Mouse (Mus musculus) thymus, postnatal 4 days (tissue): ENCODE measurements around the gene Mylk.

Experiments
- DNase-seq: peaks from one replicate; pipeline ENCODE4 v3.0.0; 2021

Mylk gene

GRCm38 (mm10) chr16:35034971-35035370, 290.0 kb downstream of the Mylk start:
- no peak for DNase-seq

DNA sequence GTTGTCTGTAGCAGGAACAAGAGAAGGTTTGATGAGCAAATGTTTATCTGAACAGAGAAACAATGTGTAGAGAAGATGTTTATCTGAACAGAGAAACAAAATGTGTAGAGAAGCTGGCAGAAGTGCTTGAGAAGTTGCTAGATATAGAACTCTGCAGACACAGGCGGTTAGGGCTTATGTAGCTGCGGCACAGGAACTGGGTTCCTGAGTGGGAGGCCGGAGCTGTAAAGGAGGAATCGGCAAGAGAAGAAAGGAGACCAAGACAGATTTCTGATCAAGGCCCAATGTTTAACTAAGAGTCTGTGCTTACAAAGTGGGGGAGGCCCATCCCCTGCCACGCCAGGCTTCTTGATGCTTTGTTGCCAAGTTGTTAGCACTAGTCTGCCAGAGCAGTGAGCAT, 291.7 kb downstream of the Mylk start:
- no peak for DNase-seq

- DNase-seq, result no peak
These were observed 293.5 kb downstream of the Mylk start for GRCm38 (mm10) chr16:35038343-35039057.

DNA sequence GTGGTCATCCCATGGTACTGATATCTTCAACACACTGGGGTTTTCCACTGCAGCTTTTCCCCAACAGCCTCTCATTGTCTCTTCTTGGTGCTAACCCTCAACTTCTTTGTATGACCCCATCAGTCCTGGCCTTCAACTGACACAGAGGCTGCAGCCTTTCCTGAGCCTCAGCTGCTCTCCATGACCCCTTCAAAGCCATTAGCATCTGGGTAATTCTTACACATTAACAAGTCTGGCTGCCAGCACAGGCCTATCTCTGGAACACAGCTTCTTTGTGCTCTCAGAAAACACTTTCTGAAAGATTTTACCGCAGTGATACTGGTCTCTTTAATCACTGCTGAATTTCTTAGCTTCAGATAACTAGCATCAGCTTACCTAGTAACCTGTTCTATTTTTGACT, 295.1 kb downstream of the Mylk start:
- no peak for DNase-seq

DNA sequence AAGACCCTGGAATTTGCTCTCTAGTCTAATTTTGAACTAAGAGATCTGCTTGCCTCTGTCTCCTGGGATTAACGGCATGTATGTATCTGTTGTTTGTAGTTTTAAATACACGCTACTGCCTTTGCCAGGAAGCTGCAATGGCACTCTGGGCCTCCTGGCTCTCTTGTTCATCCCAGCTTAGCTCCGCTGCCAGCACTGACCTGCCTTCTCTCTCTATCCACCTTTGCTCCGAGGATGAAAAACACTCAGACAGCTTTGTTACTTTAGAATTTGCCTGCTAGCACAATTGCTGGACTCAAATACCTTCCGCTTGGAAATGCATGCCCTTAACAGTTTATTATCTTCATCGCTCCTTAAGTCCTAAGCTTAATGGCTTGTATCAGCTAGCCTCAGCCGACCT, 296.0 kb downstream of the Mylk start:
- DNase-seq, result no peak

GRCm38 (mm10) chr16:35046081-35046775, 301.2 kb downstream of the Mylk start:
- no peak for DNase-seq

DNA sequence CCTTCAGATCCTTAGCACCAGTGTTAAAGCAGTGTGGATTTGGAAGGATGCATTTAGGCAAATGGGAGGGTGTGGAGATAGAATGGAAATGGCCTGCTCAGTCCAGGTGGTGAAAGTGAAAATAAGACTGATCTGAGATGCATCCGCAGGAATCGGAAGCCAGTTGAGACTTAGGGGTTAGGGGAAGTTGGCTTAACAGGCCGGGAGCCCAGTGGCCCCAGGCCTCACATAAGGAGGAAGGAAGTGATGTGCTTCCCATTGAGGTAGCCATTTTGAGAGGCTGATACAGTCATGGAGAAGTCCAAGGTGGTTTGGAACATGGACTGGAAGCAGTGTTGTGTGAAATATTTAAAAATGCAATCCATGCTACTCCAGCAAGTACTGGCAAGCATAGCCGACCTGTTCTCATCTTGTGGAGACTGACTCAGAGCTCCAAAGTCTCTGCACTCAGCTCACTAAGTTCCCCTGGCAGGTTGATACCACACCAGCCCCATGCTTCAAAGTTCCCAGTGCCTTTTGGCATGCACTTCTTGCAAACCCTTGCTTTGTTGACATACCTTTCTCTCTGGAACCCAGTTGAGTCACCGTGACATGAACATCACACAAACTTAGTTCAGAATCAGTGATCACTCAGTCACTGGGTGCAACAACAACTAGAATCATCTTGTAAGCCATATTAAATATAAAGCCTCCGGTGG, 302.4 kb downstream of the Mylk start:
- no peak for DNase-seq

DNA sequence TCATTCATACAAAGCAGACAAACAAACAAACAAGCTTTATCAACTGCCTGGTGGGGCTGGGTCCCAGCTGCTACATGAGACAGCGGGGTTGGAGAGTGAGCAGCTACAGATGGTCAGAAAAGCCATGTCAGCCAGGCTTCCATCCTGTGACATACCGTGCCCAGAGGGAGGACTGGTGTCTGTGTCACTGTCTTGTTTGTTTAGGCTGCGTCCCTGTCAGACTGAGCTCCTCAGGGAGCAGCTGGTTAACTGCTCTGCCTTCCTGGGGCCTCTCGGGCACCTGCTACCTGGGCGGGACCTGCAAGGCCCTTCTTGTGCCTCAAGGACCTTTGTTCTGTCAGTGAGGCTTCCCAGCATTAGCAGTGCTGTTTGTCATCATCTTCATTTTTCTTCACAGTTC, 306.1 kb downstream of the Mylk start:
- DNase-seq, result no peak
